In genomic region chrX:140542938-140543673, GRCm38 (mm10) we compare ENCODE assay signal across 8 mouse cellular contexts. TPM values are rescaled to one million over a fixed set of nuclear protein-coding genes. Genes with fewer than 3 reads are reported as not detected.
DNase-seq lines count a peak whose midpoint lies in the region; ATAC-seq and TF ChIP-seq lines count a peak whose summit lies in the region.

No protein-coding gene starts in this region.

- peak; percentile 84 for ATAC-seq in heart, embryonic 12.5 days (ENCODE audit: insufficient number of reproducible peaks, low FRiP score)
- ATAC-seq in kidney, postnatal 0 days (replicated peaks; ENCODE audit: low FRiP score, low read depth) = peak; percentile 88
- peak; percentile 90 for ATAC-seq in liver, embryonic 11.5 days (replicated peaks; ENCODE audit: low FRiP score)
- ATAC-seq in stomach, embryonic 14.5 days (ENCODE audit: insufficient number of reproducible peaks, insufficient read depth, low FRiP score, low read depth) = peak; percentile 75

- peak overlapping the region; percentile 10 for H3ac ChIP-seq in myocyte (ENCODE audit: control insufficient read depth, insufficient read length)

- H3K4me1 ChIP-seq in erythroblast, embryonic 14.5 days (ENCODE audit: control insufficient read depth) = peaks cover 20% of the 10 kb centered on the region
- H3K4me1 ChIP-seq in heart, embryonic 12.5 days (replicated peaks) = peaks cover 31% of the 10 kb centered on the region
- no peaks in the 10 kb centered on the region for H3K4me1 ChIP-seq in kidney, postnatal 0 days (replicated peaks; ENCODE audit: insufficient read depth, low read length)
- H3K4me1 ChIP-seq in liver, embryonic 11.5 days (replicated peaks; ENCODE audit: control insufficient read depth, insufficient read depth, low read length) = no peaks in the 10 kb centered on the region; the same call in 1 of the 2 replicates
- no peaks in the 10 kb centered on the region; the same call in 1 of the 2 replicates for H3K4me1 ChIP-seq in stomach, embryonic 14.5 days (ENCODE audit: control insufficient read depth, insufficient read depth, low read length)

- H3K4me3 ChIP-seq in erythroblast, embryonic 14.5 days (replicated peaks) = peak overlapping the region; percentile 63
- peak overlapping the region; percentile 63 for H3K4me3 ChIP-seq in heart, embryonic 12.5 days
- peak overlapping the region; percentile 47 for H3K4me3 ChIP-seq in kidney, postnatal 0 days (replicated peaks; ENCODE audit: low read depth, low read length)
- peak overlapping the region; percentile 60 for H3K4me3 ChIP-seq in liver, embryonic 11.5 days (ENCODE audit: low read depth, low read length)
- peak overlapping the region; percentile 81 for H3K4me3 ChIP-seq in myocyte
- H3K4me3 ChIP-seq in stomach, embryonic 14.5 days (ENCODE audit: low read depth, low read length) = peak overlapping the region; percentile 40

- H3K27ac ChIP-seq in heart, embryonic 12.5 days (ENCODE audit: poor library complexity, severe bottlenecking) = peak overlapping the region; percentile 96
- peak overlapping the region; percentile 88 for H3K27ac ChIP-seq in kidney, postnatal 0 days
- peak overlapping the region; percentile 78 for H3K27ac ChIP-seq in liver, embryonic 11.5 days (ENCODE audit: low read depth, low read length)
- peak overlapping the region; percentile 77 for H3K27ac ChIP-seq in stomach, embryonic 14.5 days (ENCODE audit: low read length)

- H3K79me2 ChIP-seq in myocyte (ENCODE audit: control insufficient read depth, insufficient read depth) = peaks cover 15% of the 10 kb centered on the region

- H3K9ac ChIP-seq in heart, embryonic 12.5 days = peak overlapping the region; percentile 85
- peak overlapping the region; percentile 67 for H3K9ac ChIP-seq in kidney, postnatal 0 days (ENCODE audit: low read depth, low read length)
- peak overlapping the region; percentile 70 for H3K9ac ChIP-seq in liver, embryonic 11.5 days (ENCODE audit: low read depth, low read length)
- H3K9ac ChIP-seq in stomach, embryonic 14.5 days (replicated peaks; ENCODE audit: low read depth, low read length) = peak overlapping the region; percentile 52; the same call in 1 of the 2 replicates

- 24% methylated on average over 18 of the region's 18 CpGs for WGBS in heart, embryonic 12.5 days
- 34% methylated on average over 18 of the region's 18 CpGs for whole genome bisulfite sequencing in kidney, postnatal 0 days
- WGBS in liver, embryonic 11.5 days = 24% methylated on average over 18 of the region's 18 CpGs
- WGBS in stomach, embryonic 14.5 days = 26% methylated on average over 18 of the region's 18 CpGs

- peak; percentile 92 for DNase-seq in CD4-positive helper T cell, adult 2 months (ENCODE audit: low read depth, low spot score)
- DNase-seq in brain, embryonic 18.5 days (ENCODE audit: low read depth, low spot score) = peak; percentile 34
- DNase-seq in kidney, postnatal 0 days (ENCODE audit: low spot score) = peak; percentile 80
- DNase-seq in liver, embryonic 11.5 days (ENCODE audit: low spot score) = peak; percentile 70

- H3K36me3 ChIP-seq in erythroblast, embryonic 14.5 days (ENCODE audit: control insufficient read depth) = peaks cover 2% of the 10 kb centered on the region; the same call in 1 of the 2 replicates
- peaks cover 11% of the 10 kb centered on the region for H3K36me3 ChIP-seq in heart, embryonic 12.5 days
- H3K36me3 ChIP-seq in kidney, postnatal 0 days (ENCODE audit: insufficient read depth, low read length) = no peaks in the 10 kb centered on the region
- H3K36me3 ChIP-seq in liver, embryonic 11.5 days (ENCODE audit: control insufficient read depth, insufficient read depth, low read length) = no peaks in the 10 kb centered on the region
- peaks cover 3% of the 10 kb centered on the region for H3K36me3 ChIP-seq in myocyte (ENCODE audit: control insufficient read depth, insufficient read depth)
- no peaks in the 10 kb centered on the region for H3K36me3 ChIP-seq in stomach, embryonic 14.5 days (ENCODE audit: control insufficient read depth, insufficient read depth, low read length)

- no peaks in the 10 kb centered on the region for H3K9me3 ChIP-seq in erythroblast, embryonic 14.5 days (ENCODE audit: control insufficient read depth, low read length)
- no peaks in the 10 kb centered on the region for H3K9me3 ChIP-seq in heart, embryonic 12.5 days (replicated peaks)
- H3K9me3 ChIP-seq in kidney, postnatal 0 days (replicated peaks; ENCODE audit: low read length) = no peaks in the 10 kb centered on the region
- no peaks in the 10 kb centered on the region for H3K9me3 ChIP-seq in liver, embryonic 11.5 days (ENCODE audit: control insufficient read depth, low read length)
- no peaks in the 10 kb centered on the region for H3K9me3 ChIP-seq in stomach, embryonic 14.5 days (ENCODE audit: control insufficient read depth, low read depth, low read length)

- peak; percentile 38 for TF ChIP-seq CTCF in kidney, postnatal 0 days (IDR thresholded peaks at IDR 0.05; ENCODE audit: low read depth)

- peak overlapping the region; percentile 75 for H3K4me2 ChIP-seq in heart, embryonic 12.5 days
- H3K4me2 ChIP-seq in kidney, postnatal 0 days (ENCODE audit: low read length) = peak overlapping the region; percentile 63
- peak overlapping the region; percentile 74 for H3K4me2 ChIP-seq in liver, embryonic 11.5 days
- peak overlapping the region; percentile 82 for H3K4me2 ChIP-seq in myocyte (ENCODE audit: low read depth)
- peak overlapping the region; percentile 56 for H3K4me2 ChIP-seq in stomach, embryonic 14.5 days (replicated peaks; ENCODE audit: low read depth, low read length)

- TF ChIP-seq POLR2A in myocyte (IDR thresholded peaks at IDR 0.05; ENCODE audit: insufficient read length, low read depth) = peak; percentile 78

- H3K27me3 ChIP-seq in erythroblast, embryonic 14.5 days (ENCODE audit: control insufficient read depth) = no peaks in the 10 kb centered on the region; the same call in 1 of the 2 replicates
- H3K27me3 ChIP-seq in heart, embryonic 12.5 days (replicated peaks) = peaks cover 4% of the 10 kb centered on the region; the same call in 1 of the 2 replicates
- H3K27me3 ChIP-seq in kidney, postnatal 0 days (ENCODE audit: insufficient read depth, low read length) = no peaks in the 10 kb centered on the region
- H3K27me3 ChIP-seq in liver, embryonic 11.5 days (replicated peaks; ENCODE audit: control insufficient read depth, insufficient read depth, low read length) = peaks cover 9% of the 10 kb centered on the region
- no peaks in the 10 kb centered on the region for H3K27me3 ChIP-seq in myocyte (ENCODE audit: control insufficient read depth, insufficient read depth, insufficient read length)
- no peaks in the 10 kb centered on the region for H3K27me3 ChIP-seq in stomach, embryonic 14.5 days (ENCODE audit: control insufficient read depth, insufficient read depth, low read length)

TF ChIP-seq in myocyte, 11 proteins besides CTCF, POLR2A, EP300 and RAD21:
- TF ChIP-seq USF1 (IDR thresholded peaks at IDR 0.05; ENCODE audit: low read depth) (peak; percentile 77), TCF12 (IDR thresholded peaks at IDR 0.05; ENCODE audit: insufficient read depth, poor library complexity, severe bottlenecking) (no peak), MYOG (IDR thresholded peaks at IDR 0.05; ENCODE audit: control insufficient read depth in 1 of 3, insufficient read depth in 1 of 3, insufficient read length in 2 of 3, low read depth in 2 of 3) (no peak), POLR2AphosphoS2 (IDR thresholded peaks at IDR 0.05; ENCODE audit: insufficient read length, low read depth) (peak; percentile 83), CEBPB (IDR thresholded peaks at IDR 0.05; ENCODE audit: insufficient read depth, poor library complexity, severe bottlenecking) (no peak), E2F4 (IDR thresholded peaks at IDR 0.05; ENCODE audit: insufficient read depth) (no peak), REST (IDR thresholded peaks at IDR 0.05; ENCODE audit: insufficient read depth, insufficient read length) (no peak), MAX (IDR thresholded peaks at IDR 0.05; ENCODE audit: low read depth) (no peak), SRF (IDR thresholded peaks at IDR 0.05; ENCODE audit: control insufficient read depth, insufficient read length, low read depth) (no peak)

RNA-seq across cellular contexts. Expression of gene Tsc22d3, which starts 57.4 kb away (rescaled TPM):
- 0.07 and 0.22 TPM in 2 replicates for polyA plus RNA-seq in erythroblast, embryonic 14.5 days (2012)
- 198 and 207 TPM in 2 replicates for polyA plus RNA-seq in heart, embryonic 12.5 days (2016; fragmentation: Nextera tagmentation; extraction: Ambion mirVana)
- polyA plus RNA-seq in kidney, postnatal 0 days (2015; fragmentation: Nextera tagmentation; extraction: Ambion mirVana) = 88.0 and 99.3 TPM in 2 replicates
- 31.5 and 32.2 TPM in 2 replicates for polyA plus RNA-seq in liver, embryonic 11.5 days (2014; fragmentation: Nextera tagmentation; extraction: Ambion mirVana)
- polyA plus RNA-seq in myocyte (2012; fragmentation: generic; extraction: Trizol) = 87.0 TPM
- 76.8 and 77.9 TPM in 2 replicates for polyA plus RNA-seq in stomach, embryonic 14.5 days (2014; fragmentation: Nextera tagmentation; extraction: Ambion mirVana)

Comparison
In these comparisons a context has a peak if more than half of its experiments do, and no peak if none do; other contexts are left out.
1. Peak in every context shown above with its lines: DNase-seq, ATAC-seq, H3K4me3 ChIP-seq and H3K27ac ChIP-seq.
2. DNase-seq: peak in every context shown above with its lines; median percentile 92 in CD4-positive helper T cell, adult 2 months; 80 in kidney, postnatal 0 days; 70 in liver, embryonic 11.5 days; 34 in brain, embryonic 18.5 days.
3. RNA of gene Tsc22d3, which starts 57.4 kb away (polyA plus RNA-seq): 198 to 207 TPM in heart, embryonic 12.5 days, 88.0 to 99.3 TPM in kidney, postnatal 0 days, 87.0 TPM in myocyte (single experiment), 76.8 to 77.9 TPM in stomach, embryonic 14.5 days and 31.5 to 32.2 TPM in liver, embryonic 11.5 days; 0.07 to 0.22 TPM in erythroblast, embryonic 14.5 days; every median in the first group is over 10 times any median in the second.